ENCODE assay signal across 25 mouse cellular contexts in the genomic region with DNA sequence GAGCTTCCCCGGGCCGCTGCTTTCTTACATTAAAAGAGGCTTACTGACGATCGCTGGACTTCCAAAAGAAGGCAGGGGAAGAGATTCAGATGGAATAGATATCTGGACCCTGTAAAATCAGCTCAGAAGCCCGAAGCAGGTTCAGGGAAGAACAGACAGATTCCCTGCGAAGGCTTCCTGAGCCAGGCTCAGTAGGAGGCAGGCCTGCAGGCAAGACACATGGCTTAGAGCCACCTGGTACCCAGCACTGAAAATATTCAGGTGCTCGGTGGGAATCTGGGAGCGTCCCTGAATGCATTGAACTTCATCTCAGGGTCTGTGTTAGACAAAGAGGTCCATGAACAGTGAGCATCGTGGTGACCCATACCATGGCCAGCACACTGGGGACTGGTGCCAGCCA. TPM values are rescaled to one million over a fixed set of nuclear protein-coding genes. Genes with fewer than 3 reads are reported as not detected.
DNase-seq lines count a peak whose midpoint lies in the region; ATAC-seq and TF ChIP-seq lines count a peak whose summit lies in the region.
"Had no signal": no experiment of that assay in that cellular context is flagged by ENCODE, and none has a peak within 500 bp of the region (broad histone marks: within the 10 kb centered on the region; RNA-seq: fewer than 3 reads in every experiment).

No protein-coding gene starts in this region.

- intact Hi-C loops in left cerebral cortex, adult 2 months (cut with DNase I), result no loop called here

- ATAC-seq in cerebellum, adult (ENCODE audit: insufficient number of reproducible peaks, low FRiP score, low TSS enrichment), result no peak
- ATAC-seq: activated CD4-positive, CD25-positive, alpha-beta regulatory T cell, adult 4 months; forebrain, embryonic 14.5 days; forebrain, postnatal 0 days; hindbrain, embryonic 16.5 days; intestine, embryonic 16.5 days had no signal

- DNase-seq in cerebellum, adult 11 months, result peak; percentile 38
- peak; percentile 16 for DNase-seq in brain, adult 2 months (ENCODE audit: low read depth, low spot score)
- peak; percentile 35 for DNase-seq in cerebellum, adult 8-10 months
- DNase-seq in cerebellum, postnatal 14 days, result peak; percentile 30 to 55
- DNase-seq in lung, adult 18-20 months, result no peak
- no peak for DNase-seq in right cerebral cortex, postnatal 25 days
- no peak for DNase-seq in left cerebral cortex, adult 2 months (ENCODE audit: extremely low spot score in 1 of 2, low spot score in 2 of 2)
- DNase-seq: adrenal gland, adult 8-10 months; forebrain, postnatal 0 days; gastrocnemius, postnatal 25 days; heart, adult 18-20 months; heart, postnatal 10 days; heart, postnatal 36 days; kidney, adult 18-20 months had no signal

- no peak overlapping the region for H3K4me3 ChIP-seq in left cerebral cortex, adult 2 months
- H3K4me3 ChIP-seq: embryonic facial prominence, embryonic 12.5 days; embryonic facial prominence, embryonic 15.5 days; heart, embryonic 12.5 days; heart, embryonic 15.5 days; hindbrain, embryonic 10.5 days; hindbrain, embryonic 13.5 days had no signal

- H3K27ac ChIP-seq in left cerebral cortex, adult 2 months, result no peak overlapping the region
- H3K27ac ChIP-seq: embryonic facial prominence, embryonic 12.5 days; embryonic facial prominence, embryonic 15.5 days; heart, embryonic 15.5 days; hindbrain, embryonic 10.5 days; hindbrain, embryonic 13.5 days had no signal

- no peak for TF ChIP-seq CTCF in left cerebral cortex, adult 2 months (IDR thresholded peaks at IDR 0.05)

RNA-seq across cellular contexts. Expression of a gene that starts 31.8 kb away (rescaled TPM):
- total RNA-seq in left cerebral cortex, adult 2 months (2021), result 10 to 100 TPM; 18.6 to 19.2 TPM

Comparison
In these comparisons a context has a peak if more than half of its experiments do, and no peak if none do; other contexts are left out.
1. DNase-seq: peak in cerebellum, adult 11 months (single experiment), brain, adult 2 months (single experiment), cerebellum, adult 8-10 months (single experiment) and cerebellum, postnatal 14 days (2 of 2); none in lung, adult 18-20 months (0 of 2), right cerebral cortex, postnatal 25 days (single experiment) and left cerebral cortex, adult 2 months (0 of 2).